Comparison of ENCODE assay signal across 16 mouse cellular contexts in genomic region chr19:44822295-44822694, GRCm38 (mm10).
"Had no signal": no experiment of that assay in that cellular context is flagged by ENCODE, and none has a peak within 500 bp of the region (broad histone marks: within the 10 kb centered on the region; RNA-seq: fewer than 3 reads in every experiment).

No protein-coding gene starts in this region.

- H3K36me3 ChIP-seq: limb, embryonic 12.5 days; liver, embryonic 13.5 days; neural tube, embryonic 12.5 days had no signal

- DNase-seq: kidney, adult 18-20 months; kidney, postnatal 4 days; liver; liver, embryonic 13.5 days; liver, postnatal 0 days; lung, postnatal 10 days; thymus, adult 2 months; thymus, postnatal 25 days had no signal

- H3K4me3 ChIP-seq: left cerebral cortex, adult 2 months; limb, embryonic 12.5 days; liver, embryonic 13.5 days; megakaryocyte, embryonic 14.5 days; neural tube, embryonic 12.5 days had no signal

- H3K27ac ChIP-seq: left cerebral cortex, adult 2 months; limb, embryonic 12.5 days; liver, embryonic 13.5 days; macrophage; neural tube, embryonic 12.5 days had no signal

- H3K9ac ChIP-seq: limb, embryonic 12.5 days; liver, embryonic 13.5 days; liver, postnatal 0 days; neural tube, embryonic 12.5 days had no signal

- ATAC-seq: inflammation-experienced regulatory T-cells, adult 6 months; liver, postnatal 0 days; midbrain, embryonic 16.5 days had no signal

- H3K4me2 ChIP-seq: limb, embryonic 12.5 days; liver, embryonic 13.5 days; midbrain, embryonic 11.5 days; neural tube, embryonic 12.5 days had no signal

- H3K4me1 ChIP-seq: liver, embryonic 13.5 days; megakaryocyte, embryonic 14.5 days had no signal

- H3K9me3 ChIP-seq: limb, embryonic 12.5 days; liver, embryonic 13.5 days; megakaryocyte, embryonic 14.5 days; neural tube, embryonic 12.5 days had no signal
